Mouse (Mus musculus) MEL (cell line): Measurements from ENCODE around the gene Alg5. TPM values are rescaled to one million over a fixed set of nuclear protein-coding genes. Genes with fewer than 3 reads are reported as not detected.

ENCODE experiments used
- DNase-seq: peaks from one replicate; pipeline ENCODE4 v3.0.0; 2011; ENCODE audit warnings: low read depth, low spot score
- H3K27ac ChIP-seq: 2 replicates; pipeline ENCODE4 v1.5.1; 2012; ENCODE audit warnings: low read depth, mild to moderate bottlenecking, control low read depth, low read length, moderate library complexity; ENCODE audit not compliant: control insufficient read depth
- H3K27me3 ChIP-seq, 2 experiments: fragments of 150-350 bp in 1 of 2; sonication (generic) in 1 of 2; 2 replicates each; pipeline ENCODE4 v1.6.1; 2012; ENCODE audit warnings: low read length in 2 of 2, mild to moderate bottlenecking in 2 of 2, improper control_type of control experiment in 1 of 2, moderate library complexity in 1 of 2; ENCODE audit not compliant: insufficient read depth in 2 of 2, control insufficient read depth in 1 of 2
- H3K36me3 ChIP-seq, 2 experiments: 2 replicates each; pipeline ENCODE4 v1.6.1; 2012 to 2014; ENCODE audit warnings: low read length in 2 of 2, improper control_type of control experiment in 1 of 2, inconsistent platforms in 1 of 2, mild to moderate bottlenecking in 1 of 2; ENCODE audit not compliant: insufficient read depth in 2 of 2, control insufficient read depth in 1 of 2
- H3K4me1 ChIP-seq, 2 experiments: fragments of 150-350 bp in 1 of 2; sonication (generic) in 1 of 2; 2 replicates each; pipeline ENCODE4 v1.6.1; 2012; ENCODE audit warnings: low read length in 2 of 2, improper control_type of control experiment in 1 of 2, mild to moderate bottlenecking in 1 of 2; ENCODE audit not compliant: insufficient read depth in 2 of 2, control insufficient read depth in 1 of 2
- H3K4me3 ChIP-seq, 2 experiments: fragments of 150-350 bp in 1 of 2; sonication (generic) in 1 of 2; 2 replicates each; pipeline ENCODE4 v1.5.1; 2012; ENCODE audit warnings: low read depth in 2 of 2, low read length in 2 of 2, mild to moderate bottlenecking in 2 of 2, moderate library complexity in 2 of 2, control low read depth in 1 of 2, improper control_type of control experiment in 1 of 2; ENCODE audit not compliant: control insufficient read depth in 1 of 2, insufficient read depth in 1 of 2
- H3K79me2 ChIP-seq: 2 replicates; pipeline ENCODE4 v1.6.1; 2012; ENCODE audit warnings: mild to moderate bottlenecking, low read length, moderate library complexity; ENCODE audit not compliant: control insufficient read depth, poor library complexity, insufficient read depth
- H3K9ac ChIP-seq: 2 replicates; pipeline ENCODE4 v1.6.1; 2012; ENCODE audit warnings: low read depth, mild to moderate bottlenecking, control low read depth, low read length, moderate library complexity; ENCODE audit not compliant: control insufficient read depth, poor library complexity, severe bottlenecking
- H3K9me3 ChIP-seq: fragments of 150-350 bp; sonication (generic); replicated peaks from 2 replicates; pipeline ENCODE4 v1.6.1; 2012; ENCODE audit warnings: mild to moderate bottlenecking, low read length, improper control_type of control experiment, moderate library complexity; ENCODE audit not compliant: insufficient read depth
- BHLHE40 ChIP-seq: IDR thresholded peaks from 2 replicates; pipeline ENCODE4 v1.6.1; 2012; ENCODE audit warnings: low read depth, mild to moderate bottlenecking, inconsistent platforms, low read length, improper control_type of control experiment, borderline replicate concordance
- CHD1 ChIP-seq: IDR thresholded peaks from 2 replicates; pipeline ENCODE4 v1.6.1; 2012; ENCODE audit warnings: low read depth, mild to moderate bottlenecking, inconsistent platforms, low read length, improper control_type of control experiment
- CHD2 ChIP-seq: IDR thresholded peaks from 2 replicates; pipeline ENCODE4 v1.6.1; 2011; ENCODE audit warnings: low read length, improper control_type of control experiment
- CTCF ChIP-seq, 3 experiments: IDR thresholded peaks in 2 of 3; conservative IDR thresholded peaks in 1 of 3; 2 replicates each; pipeline ENCODE4 v1.5.1; 2011 to 2012; ENCODE audit warnings: low read length in 3 of 3, low read depth in 2 of 3, mild to moderate bottlenecking in 2 of 3, improper control_type of control experiment in 1 of 3, inconsistent platforms in 1 of 3, mixed read lengths in 1 of 3, moderate library complexity in 1 of 3; ENCODE audit not compliant: control insufficient read depth in 1 of 3, insufficient read depth in 1 of 3, poor library complexity in 1 of 3, severe bottlenecking in 1 of 3
- ELF1 ChIP-seq: IDR thresholded peaks from 2 replicates; pipeline ENCODE4 v1.6.1; 2014; ENCODE audit warnings: low read depth, mild to moderate bottlenecking, inconsistent platforms, low read length, improper control_type of control experiment, moderate library complexity
- EP300 ChIP-seq, 2 experiments: IDR thresholded peaks; 2 replicates each; pipeline ENCODE4 v1.6.1; 2011; ENCODE audit warnings: improper control_type of control experiment in 2 of 2, low read length in 2 of 2, low read depth in 1 of 2, mild to moderate bottlenecking in 1 of 2
- ETS1 ChIP-seq: IDR thresholded peaks from 2 replicates; pipeline ENCODE4 v1.6.1; 2012; ENCODE audit warnings: low read depth, mild to moderate bottlenecking, inconsistent platforms, low read length, improper control_type of control experiment, moderate library complexity
- GABPA ChIP-seq: IDR thresholded peaks from 2 replicates; pipeline ENCODE4 v1.6.1; 2012; ENCODE audit warnings: low read depth, mild to moderate bottlenecking, inconsistent platforms, low read length, improper control_type of control experiment, moderate library complexity
- HCFC1 ChIP-seq: IDR thresholded peaks from 2 replicates; pipeline ENCODE4 v1.6.1; 2012; ENCODE audit warnings: low read depth, mild to moderate bottlenecking, inconsistent platforms, low read length, improper control_type of control experiment, moderate library complexity
- JUND ChIP-seq: IDR thresholded peaks from 2 replicates; pipeline ENCODE4 v1.6.1; 2011; ENCODE audit warnings: low read depth, mild to moderate bottlenecking, improper control_type of control experiment, low read length
- MAFK ChIP-seq: IDR thresholded peaks from 2 replicates; pipeline ENCODE4 v1.6.1; 2011; ENCODE audit warnings: low read depth, mild to moderate bottlenecking, low read length, improper control_type of control experiment, borderline replicate concordance
- MAX ChIP-seq: IDR thresholded peaks from 2 replicates; pipeline ENCODE4 v1.6.1; 2011; ENCODE audit warnings: low read length, improper control_type of control experiment
- MAZ ChIP-seq: IDR thresholded peaks from 2 replicates; pipeline ENCODE4 v1.6.1; 2012; ENCODE audit warnings: low read depth, mild to moderate bottlenecking, inconsistent platforms, low read length, improper control_type of control experiment
- MXI1 ChIP-seq: IDR thresholded peaks from 2 replicates; pipeline ENCODE4 v1.6.1; 2011; ENCODE audit warnings: mild to moderate bottlenecking, low read depth, low read length, improper control_type of control experiment
- MYB ChIP-seq: IDR thresholded peaks from 2 replicates; pipeline ENCODE4 v1.6.1; 2011; ENCODE audit warnings: mild to moderate bottlenecking, low read depth, low read length, improper control_type of control experiment
- MYC ChIP-seq: IDR thresholded peaks from 2 replicates; pipeline ENCODE4 v1.6.1; 2011; ENCODE audit warnings: low read depth, mild to moderate bottlenecking, low read length, improper control_type of control experiment, moderate library complexity
- NELFE ChIP-seq: IDR thresholded peaks from 2 replicates; pipeline ENCODE4 v1.6.1; 2011; ENCODE audit warnings: low read depth, low read length, improper control_type of control experiment
- NRF1 ChIP-seq: IDR thresholded peaks from 2 replicates; pipeline ENCODE4 v1.6.1; 2014; ENCODE audit warnings: low read depth, mild to moderate bottlenecking, inconsistent platforms, low read length, improper control_type of control experiment, moderate library complexity; ENCODE audit not compliant: poor library complexity, insufficient read depth, severe bottlenecking
- POLR2A ChIP-seq, 2 experiments: IDR thresholded peaks; 2 replicates each; pipeline ENCODE4 v1.6.1; 2011 to 2012; ENCODE audit warnings: low read length in 2 of 2, mild to moderate bottlenecking in 2 of 2, control low read depth in 1 of 2, improper control_type of control experiment in 1 of 2, low read depth in 1 of 2, moderate library complexity in 1 of 2; ENCODE audit not compliant: control insufficient read depth in 1 of 2, insufficient read depth in 1 of 2, poor library complexity in 1 of 2
- RAD21 ChIP-seq: IDR thresholded peaks from 2 replicates; pipeline ENCODE4 v1.6.1; 2011; ENCODE audit warnings: mild to moderate bottlenecking, low read depth, low read length, improper control_type of control experiment
- SIN3A ChIP-seq: IDR thresholded peaks from 2 replicates; pipeline ENCODE4 v1.6.1; 2012; ENCODE audit warnings: low read length, improper control_type of control experiment, inconsistent platforms
- SMC3 ChIP-seq: IDR thresholded peaks from 2 replicates; pipeline ENCODE4 v1.6.1; 2011; ENCODE audit warnings: low read depth, low read length, improper control_type of control experiment
- TAL1 ChIP-seq: IDR thresholded peaks from 2 replicates; pipeline ENCODE4 v1.6.1; 2012; ENCODE audit warnings: mild to moderate bottlenecking, inconsistent platforms, low read length, moderate library complexity, mixed read lengths
- TBP ChIP-seq: IDR thresholded peaks from 2 replicates; pipeline ENCODE4 v1.8.0; 2011; ENCODE audit warnings: low read depth, low read length, improper control_type of control experiment
- TCF12 ChIP-seq: IDR thresholded peaks from 2 replicates; pipeline ENCODE4 v1.6.1; 2014; ENCODE audit warnings: low read depth, mild to moderate bottlenecking, inconsistent platforms, low read length, improper control_type of control experiment, moderate library complexity
- UBTF ChIP-seq: IDR thresholded peaks from 2 replicates; pipeline ENCODE4 v1.6.1; 2012; ENCODE audit warnings: low read depth, mild to moderate bottlenecking, inconsistent platforms, low read length, improper control_type of control experiment, moderate library complexity, borderline replicate concordance; ENCODE audit not compliant: insufficient read depth
- USF1 ChIP-seq: IDR thresholded peaks from 2 replicates; pipeline ENCODE4 v1.6.1; 2014; ENCODE audit warnings: low read depth, mild to moderate bottlenecking, inconsistent platforms, low read length, improper control_type of control experiment, moderate library complexity
- USF2 ChIP-seq, 2 experiments: IDR thresholded peaks; 2 replicates each; pipeline ENCODE4 v1.6.1; 2011 to 2012; ENCODE audit warnings: improper control_type of control experiment in 2 of 2, low read length in 2 of 2, borderline replicate concordance in 1 of 2, inconsistent platforms in 1 of 2, low read depth in 1 of 2, mild to moderate bottlenecking in 1 of 2; ENCODE audit not compliant: insufficient read depth in 1 of 2
- ZC3H11A ChIP-seq: IDR thresholded peaks from 2 replicates; pipeline ENCODE4 v1.6.1; 2012; ENCODE audit warnings: low read depth, mild to moderate bottlenecking, inconsistent platforms, low read length, improper control_type of control experiment
- ZMIZ1 ChIP-seq: IDR thresholded peaks from 2 replicates; pipeline ENCODE4 v1.6.1; 2012; ENCODE audit warnings: low read depth, mild to moderate bottlenecking, inconsistent platforms, low read length, improper control_type of control experiment, moderate library complexity
- ZNF384 ChIP-seq: IDR thresholded peaks from 2 replicates; pipeline ENCODE4 v1.6.1; 2012; ENCODE audit warnings: low read depth, mild to moderate bottlenecking, inconsistent platforms, low read length, improper control_type of control experiment
- polyA plus RNA-seq, 2 experiments: library from polyadenylated mRNA; stranded (reverse) in 1 of 2; unstranded in 1 of 2; fragments of >175 nt in 1 of 2; fragments of >200 nt in 1 of 2; gene quantifications; 2 replicates each; pipeline versions ENCODE4 v1.2.1 to v1.2.4; 2012; ENCODE audit warnings: low replicate concordance in 2 of 2, low read depth in 1 of 2; ENCODE audit not compliant: insufficient read length in 2 of 2, insufficient read depth in 1 of 2, missing spikeins in 1 of 2
- total RNA-seq: library from RNA; depleted of rRNA; stranded (reverse); fragments of 300-350 nt; gene quantifications from 2 replicates; pipeline ENCODE4 v1.2.3, GENCODE M21; 2012; rRNA removed

Gene Alg5
- total RNA-seq = 42.8 and 44.0 TPM in 2 replicates
- polyA plus RNA-seq = 10 to 100 TPM in 1 of 2 experiments, not detected in 1; 34.8 TPM

GRCm38 (mm10) chr3:54735247-54736046 lies at the start of gene Alg5, which contains the start of gene Exosc8:
Gene Alg5, plus strand, starts transcription at chr3:54735539.
Gene Exosc8, minus strand, starts transcription at chr3:54735393.
- H3K27ac ChIP-seq = peak within 1 kb of the TSS; percentile 97
- H3K36me3 ChIP-seq = peaks cover 23 to 34% of the 10 kb centered on the region in 2 experiments
- H3K27me3 ChIP-seq = no peaks in the 10 kb centered on the region
- peak within 1 kb of the TSS; percentile 97 for H3K9ac ChIP-seq
- H3K79me2 ChIP-seq = peaks cover 36% of the 10 kb centered on the region
- H3K9me3 ChIP-seq = no peaks in the 10 kb centered on the region
- TF ChIP-seq GABPA (no peak), ZC3H11A (no peak), NELFE (peak; percentile 75), BHLHE40 (peak; percentile 41; the same call in 1 of the 2 replicates), USF1 (no peak), TBP (0 out of 2 replicates have a peak, but pooled peaks have one; percentile 0), TAL1 (no peak), NRF1 (no peak), RAD21 (peak; percentile 14), ELF1 (peak; percentile 73), EP300 (IDR thresholded peaks at IDR 0.05; ENCODE audit: low read depth in 1 of 2, low read length in 2 of 2) (peak in 1 of 2 experiments; percentile 31; a peak in 1 of 4 replicates), MAFK (no peak), USF2 (IDR thresholded peaks at IDR 0.05; ENCODE audit: borderline replicate concordance in 1 of 2, insufficient read depth in 1 of 2, low read depth in 1 of 2, low read length in 2 of 2) (no peak), ETS1 (no peak), CHD1 (peak; percentile 67; the same call in 1 of the 2 replicates), ZNF384 (peak; percentile 33; the same call in 1 of the 2 replicates), MYC (no peak), CHD2 (no peak), TCF12 (no peak; the same call in 1 of the 2 replicates), JUND (no peak), MYB (0 out of 2 replicates have a peak, but pooled peaks have one; percentile 8), HCFC1 (peak; percentile 64), CTCF (IDR thresholded peaks at IDR 0.05 in 2 of 3, conservative IDR thresholded peaks at IDR 0.05 in 1 of 3; ENCODE audit: control insufficient read depth in 1 of 3, insufficient read depth in 1 of 3, low read depth in 2 of 3, low read length in 3 of 3, poor library complexity in 1 of 3, severe bottlenecking in 1 of 3) (peak in 2 of 3 experiments; percentile 69 to 100; a peak in 5 of 6 replicates), MAZ (no peak; the same call in 1 of the 2 replicates), ZMIZ1 (peak; percentile 20; the same call in 1 of the 2 replicates), SIN3A (peak; percentile 9; the same call in 1 of the 2 replicates), UBTF (no peak), MAX (0 out of 2 replicates have a peak, but pooled peaks have one; percentile 47), MXI1 (no peak; the same call in none of the 2 replicates), SMC3 (peak; percentile 43), POLR2A (IDR thresholded peaks at IDR 0.05; ENCODE audit: control insufficient read depth in 1 of 2, insufficient read depth in 1 of 2, low read depth in 1 of 2, low read length in 2 of 2, poor library complexity in 1 of 2) (peak; percentile 70 to 74)
- TF ChIP-seq, all 39 proteins: peak for 16
- Histone ChIP-seq H3K4me3 (peak within 1 kb of the TSS; percentile 88 to 99), H3K4me1 (peaks cover 11 to 14% of the 10 kb centered on the region in 2 experiments)
- DNase-seq = peak; percentile 81
